Comparison of ENCODE assay signal across 17 mouse cellular contexts in the genomic region with DNA sequence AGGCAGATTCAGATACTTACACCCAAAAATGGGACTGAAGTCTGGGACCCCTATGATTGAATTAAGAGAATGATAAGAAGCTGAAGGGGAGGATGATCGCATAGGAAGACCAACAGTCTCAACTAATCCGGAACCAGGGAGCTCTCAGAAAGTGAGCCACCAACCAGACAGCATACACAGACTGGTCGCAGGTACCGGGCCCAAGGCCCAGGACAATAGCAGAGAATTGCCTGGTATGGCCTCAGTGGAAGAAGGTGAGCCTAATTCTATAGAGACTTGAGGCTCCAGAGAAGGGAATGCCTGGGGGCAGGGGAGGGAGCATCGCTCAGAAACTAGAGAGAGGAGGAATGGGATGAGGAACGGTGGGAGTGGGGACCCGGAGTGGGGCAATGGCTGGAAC.
"Had no signal": no experiment of that assay in that cellular context is flagged by ENCODE, and none has a peak within 500 bp of the region (broad histone marks: within the 10 kb centered on the region; RNA-seq: fewer than 3 reads in every experiment).

No protein-coding gene starts in this region.

- H3K4me1 ChIP-seq: kidney, embryonic 15.5 days; limb, embryonic 12.5 days; limb, embryonic 15.5 days; stomach, embryonic 15.5 days had no signal

- DNase-seq: kidney, postnatal 10 days; kidney, postnatal 36 days; layer of hippocampus, postnatal 36 days; left cerebral cortex, postnatal 4 days; liver, postnatal 0 days; lung, embryonic 14.5 days; midbrain, embryonic 14.5 days; right cerebral cortex, adult 18-20 months; right cerebral cortex, postnatal 25 days; spleen, adult 18-20 months; thymus, postnatal 25 days had no signal

- H3K4me3 ChIP-seq: kidney, embryonic 15.5 days; limb, embryonic 12.5 days; limb, embryonic 15.5 days; stomach, embryonic 15.5 days had no signal

- H3K27ac ChIP-seq: kidney, embryonic 15.5 days; limb, embryonic 12.5 days; limb, embryonic 15.5 days; liver, embryonic 14.5 days; macrophage; stomach, embryonic 15.5 days had no signal

- H3K27me3 ChIP-seq: kidney, embryonic 15.5 days; limb, embryonic 12.5 days; limb, embryonic 15.5 days; stomach, embryonic 15.5 days had no signal
